Mouse (Mus musculus): ENCODE data around the gene Foxk2. TPM values are rescaled to one million over a fixed set of nuclear protein-coding genes. Genes with fewer than 3 reads are reported as not detected.
A peak's percentile ranks its signal among the peaks of the same experiment; 100 is the strongest.

The Foxk2 gene
- polyA plus RNA-seq (2015; fragmentation: Nextera tagmentation; extraction: Ambion mirVana) = 8.6 and 9.8 TPM in 2 replicates

GRCm38 (mm10) chr11:121259160-121260100, at the start of gene Foxk2:
TSS of gene Foxk2 (plus strand) at chr11:121259990.
- Histone ChIP-seq H3K4me2 (peak within 1 kb of the TSS; percentile 84), H3K4me3 (replicated peaks) (peak within 1 kb of the TSS; percentile 97), H3K9ac (peak within 1 kb of the TSS; percentile 97), H3K27me3 (replicated peaks) (no peaks in the 10 kb centered on the region), H3K9me3 (no peaks in the 10 kb centered on the region), H3K36me3 (peaks cover 20% of the 10 kb centered on the region), H3K4me1 (peaks cover 3% of the 10 kb centered on the region; the same call in 1 of the 2 replicates), H3K27ac (peak within 1 kb of the TSS; percentile 88)
- WGBS = under 1% methylated on average over 81 of the region's 91 CpGs
- ATAC-seq (ENCODE audit: insufficient read depth, low FRiP score, low read depth) = peak; percentile 99

DNA sequence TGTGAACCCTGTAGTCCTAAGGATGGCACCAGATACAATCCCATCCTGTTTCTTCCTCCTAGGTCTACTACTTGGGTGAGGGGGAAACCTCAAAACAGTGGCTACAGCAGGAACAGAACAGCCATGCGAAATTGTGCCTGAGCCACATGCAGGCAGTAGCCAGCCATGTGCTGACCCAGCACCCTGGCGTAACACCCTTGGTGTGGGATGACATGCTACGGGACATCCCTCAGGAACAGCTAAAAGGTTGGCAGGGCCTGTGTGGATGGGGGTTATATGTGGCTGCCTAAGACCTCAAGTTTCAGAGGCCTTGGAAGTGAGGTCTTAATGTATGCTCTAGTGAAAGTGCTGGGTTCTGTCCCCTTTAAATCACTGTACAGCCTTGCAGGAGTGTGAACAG, 43.0 kb upstream of the Foxk2 start:
- Histone ChIP-seq H3K9me3 (no peaks in the 10 kb centered on the region), H3K4me2 (no peak overlapping the region), H3K4me3 (replicated peaks) (no peak overlapping the region), H3K9ac (no peak overlapping the region), H3K27me3 (replicated peaks) (no peaks in the 10 kb centered on the region), H3K36me3 (peaks cover 29% of the 10 kb centered on the region), H3K27ac (no peak overlapping the region), H3K4me1 (no peaks in the 10 kb centered on the region)
- 98% methylated on average over 3 of the region's 3 CpGs for WGBS
- no peak for ATAC-seq (ENCODE audit: insufficient read depth, low FRiP score, low read depth)

DNA sequence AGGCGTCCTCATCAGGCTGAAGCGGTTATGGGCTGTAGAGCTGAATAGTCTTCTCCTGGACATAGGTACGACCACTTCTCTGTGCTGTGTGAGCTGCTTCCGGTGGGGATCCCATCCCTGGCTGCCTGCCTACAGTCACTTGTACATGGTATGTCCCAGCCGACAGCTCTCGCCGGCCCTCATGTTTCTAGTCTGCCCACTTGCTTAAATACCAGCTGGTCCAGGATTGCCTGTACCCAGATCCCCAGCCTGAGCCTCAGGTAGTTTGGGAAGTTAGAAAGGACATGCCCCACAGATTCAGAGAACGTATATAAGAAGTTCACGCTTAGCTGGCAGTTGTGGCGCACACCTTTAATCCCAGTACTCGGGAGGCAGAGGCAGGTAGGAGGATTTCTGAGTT, 40.0 kb upstream of the Foxk2 start:
- ATAC-seq (ENCODE audit: insufficient read depth, low FRiP score, low read depth) = no peak
- H3K27ac ChIP-seq = no peak overlapping the region
- H3K4me2 ChIP-seq = no peak overlapping the region
- no peaks in the 10 kb centered on the region for H3K9me3 ChIP-seq
- no peak overlapping the region for H3K4me3 ChIP-seq (replicated peaks)
- H3K36me3 ChIP-seq = peaks cover 54% of the 10 kb centered on the region
- H3K4me1 ChIP-seq = no peaks in the 10 kb centered on the region
- WGBS = 89% methylated on average over 11 of the region's 11 CpGs
- H3K27me3 ChIP-seq (replicated peaks) = no peaks in the 10 kb centered on the region
- no peak overlapping the region for H3K9ac ChIP-seq

- H3K9ac ChIP-seq = no peak overlapping the region
- no peaks in the 10 kb centered on the region for H3K9me3 ChIP-seq
- H3K4me1 ChIP-seq = no peaks in the 10 kb centered on the region
- WGBS = 86% methylated on average over 5 of the region's 5 CpGs
- H3K27ac ChIP-seq = no peak overlapping the region
- no peak for ATAC-seq (ENCODE audit: insufficient read depth, low FRiP score, low read depth)
- H3K27me3 ChIP-seq (replicated peaks) = no peaks in the 10 kb centered on the region
- H3K4me3 ChIP-seq (replicated peaks) = no peak overlapping the region
- no peak overlapping the region for H3K4me2 ChIP-seq
- H3K36me3 ChIP-seq = peaks cover 63% of the 10 kb centered on the region
Observed at GRCm38 (mm10) chr11:121220771-121221170, 39.0 kb upstream of the Foxk2 start.

- Histone ChIP-seq H3K9me3 (no peaks in the 10 kb centered on the region), H3K4me1 (no peaks in the 10 kb centered on the region), H3K27ac (no peak overlapping the region), H3K4me2 (no peak overlapping the region), H3K4me3 (replicated peaks) (no peak overlapping the region), H3K9ac (no peak overlapping the region), H3K27me3 (replicated peaks) (no peaks in the 10 kb centered on the region), H3K36me3 (peaks cover 63% of the 10 kb centered on the region)
- WGBS = 95% methylated on average over 6 of the region's 6 CpGs
- no peak for ATAC-seq (ENCODE audit: insufficient read depth, low FRiP score, low read depth)
Observed at GRCm38 (mm10) chr11:121221321-121222010, 38.3 kb upstream of the Foxk2 start.

- peak; percentile 17; the same call in 1 of the 2 replicates for ATAC-seq (ENCODE audit: insufficient read depth, low FRiP score, low read depth)
- Histone ChIP-seq H3K4me1 (peaks cover 12% of the 10 kb centered on the region), H3K9ac (peak overlapping the region; percentile 53), H3K36me3 (peaks cover 26% of the 10 kb centered on the region), H3K27me3 (replicated peaks) (no peaks in the 10 kb centered on the region), H3K4me2 (peak overlapping the region; percentile 65), H3K4me3 (replicated peaks) (peak overlapping the region; percentile 79), H3K27ac (peak overlapping the region; percentile 86), H3K9me3 (no peaks in the 10 kb centered on the region)
- 22% methylated on average over 21 of the region's 21 CpGs for WGBS
Observed at GRCm38 (mm10) chr11:121228129-121229017, 31.4 kb upstream of the Foxk2 start.

DNA sequence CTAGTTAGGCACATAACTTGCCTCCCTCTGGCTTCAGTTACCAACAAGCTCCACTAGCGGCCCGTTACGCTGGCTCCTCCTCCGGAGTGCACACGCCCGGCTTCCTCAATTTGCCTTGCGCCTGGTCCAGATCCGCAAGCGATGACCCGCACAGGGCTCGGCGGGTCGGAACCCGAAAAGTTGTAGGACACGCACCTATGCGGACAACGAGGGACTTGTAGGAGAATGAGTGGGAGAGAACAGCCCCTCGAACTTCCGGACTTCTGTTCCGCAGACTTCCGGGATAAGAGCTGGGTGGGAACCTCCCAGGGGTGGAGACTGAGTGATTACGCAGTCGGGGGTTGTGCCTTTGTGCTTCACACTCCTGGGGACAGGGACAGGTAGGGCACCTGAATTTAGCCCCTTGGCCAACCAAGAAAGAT, 30.8 kb upstream of the Foxk2 start, which contains the start of gene Cybc1:
Gene Cybc1 (minus strand): TSS at position 305 of the 422 bp plus-strand sequence.
- H3K27ac ChIP-seq = peak within 1 kb of the TSS; percentile 86
- H3K4me3 ChIP-seq (replicated peaks) = peak within 1 kb of the TSS; percentile 79
- under 1% methylated on average over 23 of the region's 23 CpGs for WGBS

DNA sequence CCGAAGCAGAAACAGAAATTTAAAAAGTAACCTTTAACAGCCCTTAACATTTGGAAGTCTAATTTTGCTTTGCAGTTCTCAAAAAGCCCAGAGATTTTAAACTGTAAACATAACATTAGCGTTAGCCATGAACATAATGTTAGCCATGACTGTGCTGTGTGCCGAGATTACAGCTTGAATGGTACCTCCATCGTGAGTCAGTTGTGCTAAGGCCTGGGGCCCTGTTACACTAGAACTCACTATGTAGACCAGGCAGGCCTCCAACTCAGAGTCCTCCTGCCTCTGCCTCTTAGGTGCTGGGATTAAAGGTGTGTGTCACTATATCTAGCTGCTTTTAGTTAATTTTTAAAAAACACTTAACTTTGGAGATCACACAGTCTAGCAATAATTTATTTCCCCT, 28.6 kb upstream of the Foxk2 start:
- Histone ChIP-seq H3K9me3 (no peaks in the 10 kb centered on the region), H3K4me2 (no peak overlapping the region), H3K27me3 (replicated peaks) (no peaks in the 10 kb centered on the region), H3K36me3 (0 out of 2 replicates have a peak, but pooled peaks cover 4% of the 10 kb centered on the region), H3K9ac (no peak overlapping the region), H3K27ac (0 out of 2 replicates have a peak overlapping the region, but pooled peaks have one; percentile 36), H3K4me1 (peaks cover 12% of the 10 kb centered on the region), H3K4me3 (replicated peaks) (no peak overlapping the region)
- 68% methylated on average over 4 of the region's 4 CpGs for WGBS
- ATAC-seq (ENCODE audit: insufficient read depth, low FRiP score, low read depth) = no peak

More for the DNA sequence above, 30.8 kb upstream of the Foxk2 start, which contains the start of gene Cybc1:
- Histone ChIP-seq H3K4me1 (peaks cover 12% of the 10 kb centered on the region), H3K9ac (peak within 1 kb of the TSS; percentile 53), H3K27me3 (replicated peaks) (no peaks in the 10 kb centered on the region), H3K4me2 (peak within 1 kb of the TSS; percentile 65), H3K36me3 (peaks cover 20% of the 10 kb centered on the region), H3K9me3 (no peaks in the 10 kb centered on the region)
- peak; percentile 87 for ATAC-seq (ENCODE audit: insufficient read depth, low FRiP score, low read depth)

- H3K27me3 ChIP-seq (replicated peaks) = no peaks in the 10 kb centered on the region
- H3K36me3 ChIP-seq = 0 out of 2 replicates have a peak, but pooled peaks cover 4% of the 10 kb centered on the region
- peaks cover 12% of the 10 kb centered on the region for H3K4me1 ChIP-seq
- no peaks in the 10 kb centered on the region for H3K9me3 ChIP-seq
- no peak overlapping the region for H3K9ac ChIP-seq
- H3K27ac ChIP-seq = peak overlapping the region; percentile 36; the same call in 1 of the 2 replicates
- H3K4me2 ChIP-seq = no peak overlapping the region
- no peak overlapping the region for H3K4me3 ChIP-seq (replicated peaks)
- 50% methylated on average over 4 of the region's 4 CpGs for WGBS
- no peak for ATAC-seq (ENCODE audit: insufficient read depth, low FRiP score, low read depth)
Observed at GRCm38 (mm10) chr11:121231628-121232291, 28.0 kb upstream of the Foxk2 start.

DNA sequence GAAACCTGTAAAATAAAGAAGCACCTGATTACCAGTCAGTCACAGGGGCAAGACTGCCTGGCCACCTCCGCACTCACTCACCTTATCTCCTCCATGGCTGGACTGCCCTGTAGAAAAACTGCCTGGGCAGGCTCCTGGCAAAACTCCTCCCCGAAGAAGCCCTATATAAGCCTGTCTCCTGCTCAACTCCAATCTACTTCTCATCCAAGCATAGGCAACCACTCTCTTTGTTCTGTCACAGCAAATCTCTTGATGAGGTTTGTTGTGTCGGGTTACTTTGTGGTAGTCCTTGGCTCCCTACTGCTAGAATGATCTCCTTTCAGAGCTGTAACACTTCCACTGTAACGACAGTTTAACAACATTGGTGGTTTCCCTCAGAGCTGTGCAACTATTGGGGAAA, 27.1 kb upstream of the Foxk2 start:
- Histone ChIP-seq H3K36me3 (no peaks in the 10 kb centered on the region), H3K9ac (no peak overlapping the region), H3K9me3 (no peaks in the 10 kb centered on the region), H3K4me2 (no peak overlapping the region), H3K4me1 (peaks cover 10% of the 10 kb centered on the region), H3K4me3 (replicated peaks) (no peak overlapping the region), H3K27ac (0 out of 2 replicates have a peak overlapping the region, but pooled peaks have one; percentile 12), H3K27me3 (replicated peaks) (no peaks in the 10 kb centered on the region)
- WGBS = 34% methylated on average over 4 of the region's 4 CpGs
- no peak for ATAC-seq (ENCODE audit: insufficient read depth, low FRiP score, low read depth)
